Mouse (Mus musculus) T-helper 17 cell (primary cell): ENCODE measurements around the gene Serf2.

Experiments
- in situ Hi-C, 2 experiments: fragments of 300-600 bp; cut with MboI, MseI; formaldehyde crosslinking; loops; 1 replicate in 1 of 2; 2 replicates in 1 of 2; pipeline ENCODE4 v1.15.1; 2025; ENCODE audit warnings: high pct_unique_total_duplicates in 2 of 2

Serf2 gene

GRCm38 (mm10) chr2:121448739-121449535 is at the start of gene Serf2:
TSS of gene Serf2 (plus strand) at chr2:121449195.
- in situ Hi-C loops = no loop called here

- in situ Hi-C loops = no loop called here
Measured at GRCm38 (mm10) chr2:121403296-121403695, 45.7 kb upstream of the Serf2 start.

DNA sequence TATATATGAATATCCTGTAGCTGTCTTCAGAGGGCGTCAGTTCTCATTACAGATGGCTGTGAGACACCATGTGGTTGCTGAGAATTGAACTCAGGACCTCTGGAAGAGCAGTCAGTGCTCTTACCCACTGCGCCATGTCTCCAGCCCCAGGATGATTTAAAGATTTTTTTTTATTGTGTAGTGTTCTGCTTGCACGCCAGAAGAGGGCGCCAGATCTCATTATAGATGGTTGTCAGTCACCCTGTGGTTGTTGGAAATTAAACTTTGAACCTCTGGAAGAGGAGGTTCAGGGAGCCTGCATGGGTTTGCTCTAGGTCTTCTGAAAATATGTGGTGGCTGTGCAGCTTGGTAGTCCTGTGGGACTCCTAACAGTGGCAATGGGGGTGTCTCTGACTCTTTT is 40.8 kb upstream of the Serf2 start:
- in situ Hi-C loops = loop anchor here in 1 of 2 experiments (5.0 kb wide), 1 partner anchor 34 kb away; the partner anchor contains the start of gene Ell3

GRCm38 (mm10) chr2:121412843-121413386 is 36.1 kb upstream of the Serf2 start:
- in situ Hi-C loops = no loop called here

DNA sequence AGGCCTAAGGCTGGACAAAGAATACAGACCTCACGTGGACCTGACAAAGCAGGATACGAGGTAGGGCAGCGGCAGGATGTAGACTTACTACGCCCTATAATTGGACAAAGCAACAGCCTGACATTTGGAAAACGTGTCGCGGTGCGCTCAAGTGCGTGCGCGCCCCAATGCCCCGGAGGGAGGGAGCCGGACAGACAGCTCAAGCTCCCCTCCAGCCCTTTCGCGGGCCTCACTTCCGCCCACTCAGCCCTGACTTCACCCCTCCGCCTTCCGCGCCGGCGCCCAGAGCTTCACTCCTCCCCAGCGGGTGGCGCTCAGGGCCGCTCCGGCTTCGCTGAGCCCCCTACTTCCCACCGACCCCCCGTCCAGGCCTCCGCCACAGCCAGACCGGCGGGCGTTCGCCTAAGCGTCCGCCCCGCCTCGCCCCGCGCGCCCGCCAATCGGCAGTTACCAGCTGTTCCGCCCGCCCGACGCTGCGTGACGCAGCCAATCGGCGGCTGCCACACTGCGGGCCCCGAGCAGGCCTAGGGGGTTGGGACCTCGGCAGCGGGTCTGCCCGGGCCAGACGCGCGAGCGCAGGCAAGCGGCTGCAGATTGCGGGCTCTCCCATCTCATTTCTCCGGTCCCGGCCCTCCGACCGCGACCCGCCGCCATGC is 35.5 kb upstream of the Serf2 start, which contains the start of the genes Pdia3 and Catsper2:
TSS of gene Pdia3 (plus strand) at position 389 of the 656 bp plus-strand sequence.
TSS of gene Catsper2 (minus strand) at position 406 of the 656 bp plus-strand sequence.
- in situ Hi-C loops = no loop called here

DNA sequence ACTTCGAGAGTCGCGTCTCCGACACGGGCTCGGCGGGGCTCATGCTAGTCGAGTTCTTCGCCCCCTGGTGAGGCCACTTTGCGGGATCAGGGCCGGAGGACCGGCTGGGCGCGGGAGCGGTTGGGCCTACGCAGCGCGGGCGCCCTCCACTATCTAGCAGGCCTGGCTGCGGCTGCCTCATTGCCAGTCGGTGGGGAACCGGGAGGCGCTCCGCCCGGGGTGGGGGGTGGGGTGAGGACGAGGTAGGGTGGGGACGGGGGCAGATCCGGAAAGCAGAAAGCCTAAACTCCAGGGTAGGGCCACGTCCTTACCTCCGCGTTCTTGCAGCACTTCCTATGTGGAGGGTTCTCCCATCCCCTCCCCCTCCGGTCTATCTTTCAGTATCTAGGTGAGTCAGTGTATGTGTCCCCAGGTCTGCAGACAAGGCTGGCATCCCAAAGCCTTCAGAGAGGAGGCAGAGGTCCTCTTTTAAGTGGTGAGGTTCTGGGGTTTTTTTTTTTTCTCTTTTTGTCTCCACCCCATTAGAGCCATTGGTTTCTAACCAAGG is 34.8 kb upstream of the Serf2 start:
- in situ Hi-C loops = no loop called here

DNA sequence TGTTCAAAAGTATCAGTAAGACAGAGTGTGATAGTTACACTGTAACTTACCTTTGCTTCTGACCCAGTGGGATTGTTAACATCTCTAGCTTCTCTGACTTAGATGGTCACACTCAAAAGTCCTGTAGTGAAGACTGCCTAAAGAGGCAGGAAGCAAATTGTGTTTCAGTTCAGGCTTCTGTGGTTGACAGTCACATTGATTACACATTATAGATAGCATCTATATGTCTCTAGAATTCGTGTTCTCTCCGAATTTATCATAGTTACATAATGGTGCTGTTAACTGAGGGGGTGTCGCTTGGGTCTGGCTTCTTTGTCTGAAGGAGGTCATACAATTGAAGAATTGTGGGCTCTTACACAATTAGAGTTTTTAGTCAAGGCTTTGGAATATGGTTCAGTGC is 33.9 kb upstream of the Serf2 start:
- in situ Hi-C loops = no loop called here

- in situ Hi-C loops = no loop called here
Measured at GRCm38 (mm10) chr2:121415591-121415990, 33.4 kb upstream of the Serf2 start.

- in situ Hi-C loops = no loop called here
Measured at GRCm38 (mm10) chr2:121416356-121416755, 32.6 kb upstream of the Serf2 start.

GRCm38 (mm10) chr2:121418476-121418875 is 30.5 kb upstream of the Serf2 start:
- in situ Hi-C loops = no loop called here

- in situ Hi-C loops = no loop called here
Measured at GRCm38 (mm10) chr2:121423166-121423565, 25.8 kb upstream of the Serf2 start.

- in situ Hi-C loops = no loop called here
Measured at GRCm38 (mm10) chr2:121425890-121426289, 23.1 kb upstream of the Serf2 start.

DNA sequence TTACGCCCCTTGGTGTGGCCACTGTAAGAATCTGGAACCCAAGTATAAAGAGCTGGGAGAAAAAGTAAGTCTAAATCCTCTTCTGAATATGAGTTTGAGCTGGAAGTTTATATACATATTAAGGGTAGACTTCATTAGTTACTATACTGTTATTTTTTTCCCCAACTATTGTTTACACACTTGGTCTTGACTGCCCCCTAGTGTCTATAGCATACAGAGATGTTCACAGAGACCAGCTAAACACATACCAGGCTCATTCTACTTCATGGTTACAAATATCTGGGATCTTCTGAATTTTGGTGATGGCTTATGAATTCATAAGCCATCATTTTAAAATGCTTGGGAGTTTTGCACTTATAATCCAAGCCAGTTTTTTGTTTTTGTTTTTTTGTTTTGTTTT is 14.1 kb upstream of the Serf2 start:
- in situ Hi-C loops = no loop called here

- in situ Hi-C loops = loop anchor here in 1 of 2 experiments (5.0 kb wide), 1 partner anchor 32 kb away; no protein-coding TSS in a partner anchor
Measured at GRCm38 (mm10) chr2:121439746-121440145, 9.2 kb upstream of the Serf2 start.

- in situ Hi-C loops = loop anchor here in 1 of 2 experiments (5.0 kb wide), 1 partner anchor 34 kb away; no protein-coding TSS in a partner anchor
Measured at GRCm38 (mm10) chr2:121440834-121441605, 8.0 kb upstream of the Serf2 start.

- in situ Hi-C loops = loop anchor here in 1 of 2 experiments (5.0 kb wide), 1 partner anchor 34 kb away; no protein-coding TSS in a partner anchor
Measured at GRCm38 (mm10) chr2:121441800-121442199, 7.2 kb upstream of the Serf2 start.

- in situ Hi-C loops = loop anchor here in 1 of 2 experiments (5.0 kb wide), 1 partner anchor 35 kb away; no protein-coding TSS in a partner anchor
Measured at GRCm38 (mm10) chr2:121442259-121443067, 6.5 kb upstream of the Serf2 start.

DNA sequence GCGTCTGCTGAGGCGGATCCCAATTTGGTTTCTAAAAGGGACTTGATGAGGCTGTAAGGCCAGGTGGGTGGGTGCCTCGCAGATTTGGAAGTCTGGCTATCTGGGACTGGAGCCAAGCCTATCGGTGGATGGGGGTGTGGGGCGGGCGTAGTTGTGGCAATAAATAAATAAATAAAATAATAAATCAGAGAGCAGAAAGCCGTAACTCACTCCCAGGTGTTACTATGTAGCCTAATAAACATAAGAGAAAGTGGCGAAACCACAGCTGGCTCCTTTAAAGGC is 6.0 kb upstream of the Serf2 start:
- in situ Hi-C loops = loop anchor here in 1 of 2 experiments (5.0 kb wide), 1 partner anchor 36 kb away; no protein-coding TSS in a partner anchor

DNA sequence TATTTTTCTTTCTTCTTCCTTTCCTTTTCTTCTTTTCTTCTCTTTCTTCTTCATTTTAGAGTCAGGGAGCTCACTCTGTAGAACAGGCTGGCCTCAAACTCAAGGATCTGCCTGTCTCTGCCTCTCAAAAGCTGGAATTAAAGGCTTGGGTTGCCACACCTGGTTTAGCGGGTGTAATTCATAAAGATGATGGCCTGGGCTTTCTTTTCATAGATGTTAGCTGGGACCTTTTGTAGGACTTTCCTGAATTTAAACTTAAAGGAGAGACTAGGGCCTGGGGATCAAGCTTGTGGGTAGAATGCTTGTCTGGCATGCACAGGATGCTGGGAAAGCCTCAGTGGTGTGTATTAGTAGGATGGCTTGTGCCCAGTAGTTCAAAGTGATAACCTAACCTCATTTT is 4.8 kb upstream of the Serf2 start, which contains the start of gene Ell3:
TSS of gene Ell3 (minus strand) at position 101 of the 400 bp plus-strand sequence.
- in situ Hi-C loops = loop anchor here in 1 of 2 experiments (5.0 kb wide), 1 partner anchor 37 kb away; no protein-coding TSS in a partner anchor

- in situ Hi-C loops = no loop called here
Measured at GRCm38 (mm10) chr2:121445117-121445516, 3.9 kb upstream of the Serf2 start.
